Comparison of ENCODE assay signal across 1 mouse cellular context in the genomic region with DNA sequence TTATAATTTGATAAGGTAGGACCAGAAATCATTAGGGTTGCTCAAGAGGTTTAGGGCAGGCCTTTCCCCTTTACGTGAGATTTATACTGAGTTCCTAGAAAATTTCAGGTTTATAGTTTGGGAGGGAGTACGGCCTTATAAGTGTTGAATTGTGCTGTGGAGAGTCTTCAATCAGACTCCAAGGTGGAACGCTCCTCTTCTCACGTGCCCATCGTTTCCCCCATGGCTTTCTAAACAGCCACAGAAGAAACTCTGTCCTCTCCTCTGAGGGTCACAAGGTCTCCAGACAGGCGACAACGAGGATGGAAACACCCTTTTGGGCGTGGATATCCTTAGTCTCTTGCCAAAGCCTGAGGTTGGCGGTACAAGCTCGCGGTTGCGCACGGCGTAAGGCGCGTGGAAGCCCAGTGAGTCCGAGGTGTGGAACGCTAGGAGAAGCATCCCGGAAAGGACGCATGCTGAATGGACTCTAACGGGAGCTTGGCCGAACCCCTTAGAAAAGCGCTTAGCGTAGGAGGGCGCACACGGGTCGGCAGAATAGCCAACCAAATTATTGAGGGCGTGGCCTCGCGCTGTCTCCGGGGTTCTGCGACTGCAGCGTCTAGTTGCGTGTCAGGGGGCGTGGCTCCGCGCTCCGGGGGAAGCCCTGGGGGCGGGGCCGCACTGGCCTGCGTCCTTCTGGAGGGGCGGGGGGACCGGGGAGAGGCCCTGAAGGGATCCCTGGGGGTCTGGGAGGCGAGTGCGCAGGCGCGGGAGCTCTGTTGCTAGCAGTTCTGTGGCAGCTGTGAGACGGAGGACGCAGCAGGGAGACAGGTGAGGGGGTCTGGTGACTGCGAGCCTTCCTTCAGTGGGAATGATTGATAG.
TF ChIP-seq lines count a peak whose summit lies in the region.

TSS of gene Zfp667 (plus strand) at position 738 of the 864 bp plus-strand sequence.

TF ChIP-seq in CH12.LX, 34 proteins besides CTCF, POLR2A, EP300 and RAD21 (continued from another document):
- TF ChIP-seq TBP (conservative IDR thresholded peaks at IDR 0.05; ENCODE audit: low read depth, low read length): no peak
- peak; percentile 59; the same call in 1 of the 2 replicates for TF ChIP-seq CHD2 (IDR thresholded peaks at IDR 0.05; ENCODE audit: low read length)
- peak; percentile 55 for TF ChIP-seq ETS1 (conservative IDR thresholded peaks at IDR 0.05; ENCODE audit: low read depth, low read length)
